Mouse (Mus musculus) hindbrain, postnatal 0 days (tissue): ENCODE measurements around the gene Fkbp14. TPM values are rescaled to one million over a fixed set of nuclear protein-coding genes. Genes with fewer than 3 reads are reported as not detected.
A peak's percentile ranks its signal among the peaks of the same experiment; 100 is the strongest.

Source experiments
- ATAC-seq: fragments of 200-750 bp; cut with Nextera tagmentation; 2 replicates; pipeline ENCODE4 v1.8.0; 2017; ENCODE audit warnings: mild to moderate bottlenecking, moderate TSS enrichment, moderate library complexity
- DNase-seq: peaks from one replicate; pipeline ENCODE4 v3.0.0-alpha.2; 2015; ENCODE audit warnings: low spot score
- H3K27ac ChIP-seq: fragments of 300-500 bp; sonication (generic); 2 replicates; pipeline ENCODE4 v1.5.1; 2014; ENCODE audit warnings: mild to moderate bottlenecking
- H3K27me3 ChIP-seq: fragments of 300-500 bp; sonication (generic); 2 replicates; pipeline ENCODE4 v1.6.1; 2014; ENCODE audit warnings: low read length, mixed read lengths; ENCODE audit not compliant: insufficient read depth
- H3K36me3 ChIP-seq: fragments of 300-500 bp; sonication (generic); 2 replicates; pipeline ENCODE4 v1.6.1; 2014; ENCODE audit warnings: low read length, mixed read lengths; ENCODE audit not compliant: insufficient read depth
- H3K4me1 ChIP-seq: fragments of 300-500 bp; sonication (generic); 2 replicates; pipeline ENCODE4 v1.6.1; 2014; ENCODE audit warnings: antibody characterized with exemption, low read length, mixed read lengths; ENCODE audit not compliant: insufficient read depth
- H3K4me2 ChIP-seq: fragments of 300-500 bp; sonication (generic); 2 replicates; pipeline ENCODE4 v1.6.1; 2014; ENCODE audit warnings: low read depth, mild to moderate bottlenecking, low read length, moderate library complexity, mixed read lengths
- H3K4me3 ChIP-seq: fragments of 300-500 bp; sonication (generic); 2 replicates; pipeline ENCODE4 v1.5.1; 2014; ENCODE audit warnings: low read length
- H3K9ac ChIP-seq: fragments of 300-500 bp; sonication (generic); replicated peaks from 2 replicates; pipeline ENCODE4 v1.6.1; 2014; ENCODE audit warnings: mild to moderate bottlenecking, low read length, moderate library complexity, mixed read lengths
- H3K9me3 ChIP-seq: fragments of 300-500 bp; sonication (generic); 2 replicates; pipeline ENCODE4 v1.6.1; 2016; ENCODE audit warnings: low read length, mixed read lengths
- CTCF ChIP-seq: IDR thresholded peaks from 2 replicates; pipeline ENCODE4 v1.5.1; 2016; ENCODE audit warnings: antibody characterized with exemption, control low read depth, low read depth
- WGBS: fragments of 180-500 bp; shearing (Covaris S2); extraction: QIAGEN DNeasy Blood & Tissue Kit; methylation state at CpG from one replicate; pipeline ENCODE4 v1.1.7; 2014; 5-methylcytosine and 5-hydroxymethylcytosine counted together
- polyA plus RNA-seq: library from polyadenylated mRNA; unstranded; fragments of >200 nt; fragmentation: Nextera tagmentation; extraction: Ambion mirVana; gene quantifications from 2 replicates; pipeline ENCODE4 v1.2.1, GENCODE M21; 2015
- total RNA-seq: library from RNA; depleted of rRNA; stranded (reverse); fragments of >200 nt; gene quantifications from 2 replicates; pipeline ENCODE4 v1.2.3, GENCODE M21; 2014

The Fkbp14 gene
- total and polyA plus RNA-seq, 2 experiments from 2014 or later: 5.7 to 6.9 TPM

GRCm38 (mm10) chr6:54597711-54598110 lies 603 bp upstream of the Fkbp14 start:
- peaks cover 12% of the 10 kb centered on the region; the same call in 1 of the 2 replicates for H3K4me1 ChIP-seq
- H3K36me3 ChIP-seq: no peaks in the 10 kb centered on the region
- no peak for DNase-seq
- no peak overlapping the region for H3K27ac ChIP-seq
- ATAC-seq: no peak
- no peaks in the 10 kb centered on the region for H3K27me3 ChIP-seq
- WGBS: 81% methylated on average over 3 of the region's 3 CpGs
- H3K4me3 ChIP-seq: no peak overlapping the region
- no peaks in the 10 kb centered on the region for H3K9me3 ChIP-seq
- H3K9ac ChIP-seq: no peak overlapping the region
- H3K4me2 ChIP-seq: no peak overlapping the region
- TF ChIP-seq CTCF: no peak

DNA sequence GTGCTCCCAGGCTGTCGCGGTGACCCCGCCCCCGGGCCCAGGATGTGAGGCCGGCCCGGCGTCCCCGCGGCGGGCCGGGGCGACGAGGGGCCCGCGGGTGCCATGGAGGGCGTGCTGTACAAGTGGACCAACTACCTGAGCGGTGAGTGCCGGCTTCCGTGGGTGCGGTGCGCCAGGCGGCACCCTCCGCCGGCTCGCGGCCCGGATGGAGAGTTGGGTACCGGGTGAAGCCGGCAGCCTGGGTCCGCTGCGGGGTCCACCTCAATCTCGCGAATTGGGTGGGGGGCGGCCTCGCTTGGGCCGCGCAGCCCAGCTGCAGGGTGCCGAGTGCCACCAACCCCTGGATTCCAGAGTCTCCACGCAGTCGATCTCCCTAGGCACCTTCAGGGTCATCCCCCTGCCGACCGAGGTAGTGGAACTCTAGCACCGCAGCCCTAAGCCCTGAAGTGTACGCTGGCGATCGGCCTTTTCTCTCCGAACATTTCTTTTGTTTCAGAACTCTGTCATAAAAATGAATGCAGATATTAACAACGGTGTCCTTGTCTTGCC lies 1.7 kb downstream of the Fkbp14 start:
- WGBS: under 1% methylated on average over 44 of the region's 48 CpGs

GRCm38 (mm10) chr6:54594469-54595329 lies 2.4 kb downstream of the Fkbp14 start, which contains the start of gene Plekha8:
Gene Plekha8 (plus strand): TSS chr6:54595111.
- H3K27me3 ChIP-seq: no peaks in the 10 kb centered on the region
- H3K4me1 ChIP-seq: peaks cover 12% of the 10 kb centered on the region; the same call in 1 of the 2 replicates
- H3K4me3 ChIP-seq: peak within 1 kb of the TSS; percentile 97
- H3K9me3 ChIP-seq: no peaks in the 10 kb centered on the region
- DNase-seq (peak; percentile 97), ATAC-seq (peak; percentile 93)
- TF ChIP-seq CTCF: no peak
- H3K9ac ChIP-seq: peak within 1 kb of the TSS; percentile 87
- no peaks in the 10 kb centered on the region for H3K36me3 ChIP-seq
- WGBS: under 1% methylated on average over 47 of the region's 49 CpGs
- H3K4me2 ChIP-seq: peak within 1 kb of the TSS; percentile 96
- peak within 1 kb of the TSS; percentile 64; the same call in 1 of the 2 replicates for H3K27ac ChIP-seq

More for the DNA sequence above, 1.7 kb downstream of the Fkbp14 start:
- Histone ChIP-seq H3K4me1 (peaks cover 12% of the 10 kb centered on the region; the same call in 1 of the 2 replicates), H3K27me3 (no peaks in the 10 kb centered on the region), H3K36me3 (no peaks in the 10 kb centered on the region), H3K9me3 (no peaks in the 10 kb centered on the region), H3K4me3 (peak overlapping the region; percentile 97), H3K4me2 (peak overlapping the region; percentile 92), H3K27ac (peak overlapping the region; percentile 64; the same call in 1 of the 2 replicates), H3K9ac (peak overlapping the region; percentile 87)
- ATAC-seq (no peak), DNase-seq (no peak)
- 0 out of 2 replicates have a peak, but pooled peaks have one; percentile 12 for TF ChIP-seq CTCF

DNA sequence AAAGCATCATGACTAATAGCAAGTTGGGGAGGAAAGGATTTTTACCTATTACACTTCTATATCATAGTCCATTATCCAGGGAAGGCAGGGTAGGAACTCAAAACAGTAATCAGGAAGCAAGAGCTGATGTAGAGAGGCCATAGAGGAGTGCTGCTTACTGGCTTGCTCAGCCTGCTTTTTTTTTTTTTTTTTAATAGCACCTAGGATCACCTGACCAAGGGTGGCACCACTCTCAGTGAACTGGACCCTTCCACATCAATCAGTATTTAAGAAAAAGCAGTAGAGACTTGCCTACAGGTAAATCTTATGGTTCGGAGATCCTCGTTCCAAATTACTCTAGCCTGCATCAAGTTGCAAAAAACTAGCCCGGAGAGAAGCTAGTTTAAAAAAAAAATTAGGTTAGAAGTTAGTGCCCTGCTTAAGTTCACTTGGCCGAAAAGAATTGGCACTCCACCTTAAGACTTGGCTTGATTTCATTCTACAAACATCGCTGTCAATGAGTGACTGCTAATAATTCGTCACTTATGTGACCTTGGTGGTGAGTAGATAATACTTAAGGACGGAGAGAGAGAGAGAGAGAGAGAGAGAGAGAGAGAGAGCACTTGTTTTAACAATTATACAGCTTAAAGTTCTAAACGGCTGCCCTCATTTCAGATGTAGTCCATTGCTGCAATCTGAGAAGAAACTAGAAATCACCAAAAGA lies 3.2 kb downstream of the Fkbp14 start:
- DNase-seq (no peak), ATAC-seq (no peak)
- TF ChIP-seq CTCF: no peak
- H3K9ac ChIP-seq: peak overlapping the region; percentile 56; the same call in 1 of the 2 replicates
- peaks cover 12% of the 10 kb centered on the region; the same call in 1 of the 2 replicates for H3K4me1 ChIP-seq
- 57% methylated on average over 8 of the region's 8 CpGs for WGBS
- no peaks in the 10 kb centered on the region for H3K36me3 ChIP-seq
- H3K27me3 ChIP-seq: no peaks in the 10 kb centered on the region
- peak overlapping the region; percentile 96 for H3K4me2 ChIP-seq
- no peaks in the 10 kb centered on the region for H3K9me3 ChIP-seq
- no peak overlapping the region for H3K27ac ChIP-seq
- peak overlapping the region; percentile 59 for H3K4me3 ChIP-seq

DNA sequence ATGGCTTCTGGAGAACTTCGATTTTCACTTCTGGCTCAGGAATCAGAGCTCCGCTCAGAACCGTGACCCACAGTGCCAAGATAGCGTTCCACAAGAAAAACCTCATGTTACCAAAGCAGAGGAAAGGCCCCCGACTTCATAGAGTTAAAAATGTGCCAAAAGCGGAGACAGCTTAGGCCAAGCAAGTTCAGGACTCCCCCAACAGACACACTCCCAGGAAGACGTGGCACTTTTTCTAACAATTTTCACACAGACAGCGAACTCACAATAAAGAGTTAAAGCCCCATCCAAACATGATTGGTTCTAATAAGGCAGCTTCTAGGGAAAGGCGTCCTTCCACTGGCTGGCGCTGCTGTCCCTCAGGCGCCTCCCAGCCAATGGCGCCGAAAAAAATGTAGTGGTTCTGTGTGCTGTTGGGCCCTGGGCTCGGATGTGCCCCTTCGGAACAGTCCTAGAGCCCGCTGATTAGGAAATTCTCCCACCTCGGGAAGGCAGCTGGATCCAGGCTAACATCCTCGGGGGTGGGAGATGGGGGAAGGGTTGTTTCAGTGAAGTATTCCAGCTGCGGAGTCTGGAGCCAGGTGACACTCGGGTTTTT lies 4.1 kb downstream of the Fkbp14 start:
- TF ChIP-seq CTCF: peak; percentile 33
- Histone ChIP-seq H3K9ac (peak overlapping the region; percentile 56), H3K4me2 (peak overlapping the region; percentile 96), H3K9me3 (no peaks in the 10 kb centered on the region), H3K27ac (peak overlapping the region; percentile 70), H3K4me1 (peaks cover 12% of the 10 kb centered on the region; the same call in 1 of the 2 replicates), H3K27me3 (no peaks in the 10 kb centered on the region), H3K4me3 (peak overlapping the region; percentile 59), H3K36me3 (no peaks in the 10 kb centered on the region)
- DNase-seq (peak; percentile 95), ATAC-seq (peak; percentile 93)
- 1% methylated on average over 20 of the region's 20 CpGs for WGBS

GRCm38 (mm10) chr6:54591778-54592177 lies 5.3 kb downstream of the Fkbp14 start:
- Histone ChIP-seq H3K4me1 (peaks cover 12% of the 10 kb centered on the region; the same call in 1 of the 2 replicates), H3K27ac (no peak overlapping the region), H3K36me3 (no peaks in the 10 kb centered on the region), H3K4me2 (peak overlapping the region; percentile 96), H3K9ac (no peak overlapping the region), H3K4me3 (no peak overlapping the region), H3K27me3 (no peaks in the 10 kb centered on the region), H3K9me3 (no peaks in the 10 kb centered on the region)
- ATAC-seq (no peak), DNase-seq (no peak)
- 41% methylated on average over 6 of the region's 6 CpGs for WGBS
- no peak for TF ChIP-seq CTCF
